Mouse (Mus musculus) testis, adult 2 months (tissue): Measurements from ENCODE around the gene Fbxw4.

ENCODE experiments used
- CTCF ChIP-seq: fragments of 200-500 bp; IDR thresholded peaks from 2 replicates; pipeline ENCODE4 v1.5.1; 2012; ENCODE audit warnings: low read depth, mild to moderate bottlenecking, inconsistent platforms, low read length, moderate library complexity; ENCODE audit not compliant: control insufficient read depth, insufficient read depth, insufficient replicate concordance
- POLR2A ChIP-seq: fragments of 200-500 bp; IDR thresholded peaks from 2 replicates; pipeline ENCODE4 v1.6.1; 2012; ENCODE audit warnings: low read depth, mild to moderate bottlenecking, inconsistent platforms, low read length, moderate library complexity; ENCODE audit not compliant: control insufficient read depth

DNA sequence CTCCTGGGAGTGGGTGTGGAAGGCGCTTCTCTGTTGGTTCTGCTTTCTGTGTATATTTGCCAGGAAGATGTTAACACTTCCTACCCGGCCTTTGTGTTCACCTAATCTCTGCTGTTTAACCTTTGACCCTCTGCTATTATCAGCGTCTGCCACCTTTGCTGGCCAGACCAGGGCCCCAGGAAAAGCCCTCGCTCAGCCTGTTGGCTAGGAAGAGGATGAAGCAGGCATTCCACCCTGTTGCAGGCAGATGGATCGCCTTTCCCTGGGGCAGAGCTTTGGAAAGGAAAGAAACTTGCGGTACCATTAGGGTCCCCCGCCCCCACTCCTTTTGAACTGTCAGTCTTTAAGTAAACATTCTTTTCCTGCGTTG, 84.5 kb downstream of the Fbxw4 start:
- TF ChIP-seq POLR2A = no peak
- no peak for TF ChIP-seq CTCF
